Mouse (Mus musculus): ENCODE measurements around the gene Dop1b. TPM values are rescaled to one million over a fixed set of nuclear protein-coding genes. Genes with fewer than 3 reads are reported as not detected.

Dop1b gene
- polyA plus RNA-seq, 1 experiment from 2014 or later, result 17.2 TPM

- Histone ChIP-seq H3K9ac (ENCODE audit: low read depth, low read length) (no peak overlapping the region), H3K27ac (ENCODE audit: low read depth, low read length) (no peak overlapping the region)
- 62% methylated on average over 6 of the region's 6 CpGs for WGBS
Measured at GRCm38 (mm10) chr16:93715826-93716225, 4.1 kb downstream of the Dop1b start.

GRCm38 (mm10) chr16:93717299-93717703 is 5.6 kb downstream of the Dop1b start:
- no peak overlapping the region for H3K4me3 ChIP-seq (ENCODE audit: low read depth, low read length)
- H3K4me1 ChIP-seq (replicated peaks; ENCODE audit: control insufficient read depth, insufficient read depth, low read length), result no peaks in the 10 kb centered on the region; the same call in 1 of the 2 replicates
- H3K27me3 ChIP-seq (replicated peaks; ENCODE audit: control insufficient read depth, insufficient read depth, low read length), result no peaks in the 10 kb centered on the region
- TF ChIP-seq CTCF (IDR thresholded peaks at IDR 0.05; ENCODE audit: low read depth), result no peak
- 52% methylated on average over 5 of the region's 5 CpGs for WGBS
- peak; percentile 34; the same call in 1 of the 2 replicates for ATAC-seq
- no peaks in the 10 kb centered on the region for H3K9me3 ChIP-seq (ENCODE audit: control insufficient read depth)
- no peak overlapping the region for H3K9ac ChIP-seq (ENCODE audit: low read depth, low read length)
- H3K36me3 ChIP-seq (ENCODE audit: control insufficient read depth, insufficient read depth), result peaks cover 15% of the 10 kb centered on the region; the same call in 1 of the 2 replicates
- H3K4me2 ChIP-seq (replicated peaks; ENCODE audit: low read depth), result no peak overlapping the region
- no peak overlapping the region; the same call in 1 of the 2 replicates for H3K27ac ChIP-seq (ENCODE audit: low read depth, low read length)

More at GRCm38 (mm10) chr16:93715826-93716225, 4.1 kb downstream of the Dop1b start:
- Histone ChIP-seq H3K4me3 (ENCODE audit: low read depth, low read length) (no peak overlapping the region), H3K4me2 (replicated peaks; ENCODE audit: low read depth) (no peak overlapping the region), H3K27me3 (replicated peaks; ENCODE audit: control insufficient read depth, insufficient read depth, low read length) (no peaks in the 10 kb centered on the region), H3K4me1 (replicated peaks; ENCODE audit: control insufficient read depth, insufficient read depth, low read length) (no peaks in the 10 kb centered on the region; the same call in 1 of the 2 replicates), H3K9me3 (ENCODE audit: control insufficient read depth) (no peaks in the 10 kb centered on the region), H3K36me3 (ENCODE audit: control insufficient read depth, insufficient read depth) (peaks cover 15% of the 10 kb centered on the region; the same call in 1 of the 2 replicates)
- no peak for TF ChIP-seq CTCF (IDR thresholded peaks at IDR 0.05; ENCODE audit: low read depth)
- ATAC-seq, result no peak

GRCm38 (mm10) chr16:93721771-93722170 is 10.1 kb downstream of the Dop1b start:
- H3K4me2 ChIP-seq (replicated peaks; ENCODE audit: low read depth), result no peak overlapping the region
- H3K9ac ChIP-seq (ENCODE audit: low read depth, low read length), result no peak overlapping the region
- no peak for TF ChIP-seq CTCF (IDR thresholded peaks at IDR 0.05; ENCODE audit: low read depth)
- no peak for ATAC-seq
- no peak overlapping the region for H3K27ac ChIP-seq (ENCODE audit: low read depth, low read length)
- no peaks in the 10 kb centered on the region for H3K27me3 ChIP-seq (replicated peaks; ENCODE audit: control insufficient read depth, insufficient read depth, low read length)
- H3K36me3 ChIP-seq (ENCODE audit: control insufficient read depth, insufficient read depth), result peaks cover 15% of the 10 kb centered on the region; the same call in 1 of the 2 replicates
- no peak overlapping the region for H3K4me3 ChIP-seq (ENCODE audit: low read depth, low read length)
- 0 out of 2 replicates have a peak, but pooled peaks cover 4% of the 10 kb centered on the region for H3K4me1 ChIP-seq (replicated peaks; ENCODE audit: control insufficient read depth, insufficient read depth, low read length)
- WGBS, result 82% methylated on average over 5 of the region's 5 CpGs
- H3K9me3 ChIP-seq (ENCODE audit: control insufficient read depth), result no peaks in the 10 kb centered on the region

- Histone ChIP-seq H3K4me1 (replicated peaks; ENCODE audit: control insufficient read depth, insufficient read depth, low read length) (0 out of 2 replicates have a peak, but pooled peaks cover 4% of the 10 kb centered on the region), H3K36me3 (ENCODE audit: control insufficient read depth, insufficient read depth) (peaks cover 9% of the 10 kb centered on the region; the same call in 1 of the 2 replicates), H3K9me3 (ENCODE audit: control insufficient read depth) (no peaks in the 10 kb centered on the region), H3K27me3 (replicated peaks; ENCODE audit: control insufficient read depth, insufficient read depth, low read length) (no peaks in the 10 kb centered on the region), H3K9ac (ENCODE audit: low read depth, low read length) (no peak overlapping the region), H3K4me3 (ENCODE audit: low read depth, low read length) (no peak overlapping the region), H3K4me2 (replicated peaks; ENCODE audit: low read depth) (no peak overlapping the region), H3K27ac (ENCODE audit: low read depth, low read length) (no peak overlapping the region)
- WGBS, result 52% methylated on average over 2 of the region's 2 CpGs
- TF ChIP-seq CTCF (IDR thresholded peaks at IDR 0.05; ENCODE audit: low read depth), result no peak
- no peak for ATAC-seq
Measured at GRCm38 (mm10) chr16:93722476-93722875, 10.8 kb downstream of the Dop1b start.

- Histone ChIP-seq H3K4me3 (ENCODE audit: low read depth, low read length) (no peak overlapping the region), H3K4me1 (replicated peaks; ENCODE audit: control insufficient read depth, insufficient read depth, low read length) (0 out of 2 replicates have a peak, but pooled peaks cover 7% of the 10 kb centered on the region), H3K9me3 (ENCODE audit: control insufficient read depth) (no peaks in the 10 kb centered on the region), H3K27me3 (replicated peaks; ENCODE audit: control insufficient read depth, insufficient read depth, low read length) (no peaks in the 10 kb centered on the region), H3K4me2 (replicated peaks; ENCODE audit: low read depth) (no peak overlapping the region), H3K27ac (ENCODE audit: low read depth, low read length) (peak overlapping the region; percentile 72), H3K36me3 (ENCODE audit: control insufficient read depth, insufficient read depth) (0 out of 2 replicates have a peak, but pooled peaks cover 7% of the 10 kb centered on the region), H3K9ac (ENCODE audit: low read depth, low read length) (no peak overlapping the region)
- TF ChIP-seq CTCF (IDR thresholded peaks at IDR 0.05; ENCODE audit: low read depth), result no peak
- 45% methylated on average over 8 of the region's 8 CpGs for WGBS
- peak; percentile 54 for ATAC-seq
Measured at GRCm38 (mm10) chr16:93725417-93726144, 13.9 kb downstream of the Dop1b start.

GRCm38 (mm10) chr16:93726186-93726585 is 14.5 kb downstream of the Dop1b start:
- TF ChIP-seq CTCF (IDR thresholded peaks at IDR 0.05; ENCODE audit: low read depth), result no peak
- H3K9me3 ChIP-seq (ENCODE audit: control insufficient read depth), result no peaks in the 10 kb centered on the region
- H3K27ac ChIP-seq (ENCODE audit: low read depth, low read length), result peak overlapping the region; percentile 72
- H3K4me3 ChIP-seq (ENCODE audit: low read depth, low read length), result no peak overlapping the region
- 0 out of 2 replicates have a peak, but pooled peaks cover 10% of the 10 kb centered on the region for H3K4me1 ChIP-seq (replicated peaks; ENCODE audit: control insufficient read depth, insufficient read depth, low read length)
- 63% methylated on average over 4 of the region's 4 CpGs for WGBS
- no peaks in the 10 kb centered on the region for H3K27me3 ChIP-seq (replicated peaks; ENCODE audit: control insufficient read depth, insufficient read depth, low read length)
- no peak overlapping the region for H3K9ac ChIP-seq (ENCODE audit: low read depth, low read length)
- no peak overlapping the region for H3K4me2 ChIP-seq (replicated peaks; ENCODE audit: low read depth)
- peaks cover 7% of the 10 kb centered on the region; the same call in 1 of the 2 replicates for H3K36me3 ChIP-seq (ENCODE audit: control insufficient read depth, insufficient read depth)
- peak; percentile 44 for ATAC-seq

Measured in intestine, postnatal 0 days (tissue).